Mouse (Mus musculus) erythroid progenitor cell, adult 5-6 weeks (primary cell): ENCODE results near the gene Xdh. TPM values are rescaled to one million over a fixed set of nuclear protein-coding genes. Genes with fewer than 3 reads are reported as not detected.
A peak's percentile ranks its signal among the peaks of the same experiment; 100 is the strongest.
"Not testable (repeated sequence)": the region's sequence is repeated elsewhere in the genome, so short reads cannot be mapped to it uniquely, and the experiment has no call there.

Experiments used
- ATAC-seq: replicated peaks from 2 replicates; pipeline ENCODE4 v1.8.0; 2016; ENCODE audit warnings: moderate number of reproducible peaks, mild to moderate bottlenecking, moderate TSS enrichment, inconsistent platforms; ENCODE audit not compliant: poor library complexity, low FRiP score, severe bottlenecking
- total RNA-seq, 2 experiments: library from RNA; stranded (forward) in 1 of 2; stranded (reverse) in 1 of 2; fragments of 150-400 nt in 1 of 2; fragments of 186-747, 209-891 nt in 1 of 2; gene quantifications; 2 replicates each; pipeline versions ENCODE4 v1.2.3 to v1.2.4; 2015 to 2017; ENCODE audit warnings: low replicate concordance in 2 of 2

The Xdh gene
- total RNA-seq, 2 experiments from 2014 or later: 9.6 to 11.3 TPM

- no peak for ATAC-seq
Measured at GRCm38 (mm10) chr17:73891590-73891989, 58.4 kb downstream of the Xdh start.

- ATAC-seq: no peak
Measured at GRCm38 (mm10) chr17:73886071-73886785, 63.8 kb downstream of the Xdh start.

GRCm38 (mm10) chr17:73883332-73883731 lies 66.7 kb downstream of the Xdh start:
- ATAC-seq: no peak

GRCm38 (mm10) chr17:73882194-73882593 lies 67.8 kb downstream of the Xdh start:
- peak; percentile 42; the same call in 1 of the 2 replicates for ATAC-seq

- ATAC-seq: no peak
Measured at GRCm38 (mm10) chr17:73881295-73881694, 68.7 kb downstream of the Xdh start.

- no peak for ATAC-seq
Measured at GRCm38 (mm10) chr17:73880286-73880685, 69.7 kb downstream of the Xdh start.

- no peak for ATAC-seq
Measured at GRCm38 (mm10) chr17:73879262-73879916, 70.6 kb downstream of the Xdh start.

GRCm38 (mm10) chr17:73875674-73876073 lies 74.3 kb downstream of the Xdh start:
- no peak for ATAC-seq

GRCm38 (mm10) chr17:73875268-73875667 lies 74.7 kb downstream of the Xdh start:
- ATAC-seq: no peak

- ATAC-seq: no peak
Measured at GRCm38 (mm10) chr17:73870956-73871605, 78.9 kb downstream of the Xdh start.

GRCm38 (mm10) chr17:73869008-73869685 lies 80.8 kb downstream of the Xdh start:
- no peak for ATAC-seq

- ATAC-seq: no peak
Measured at GRCm38 (mm10) chr17:73853717-73854116, 96.3 kb downstream of the Xdh start.

- ATAC-seq: no peak
Measured at GRCm38 (mm10) chr17:73853041-73853440, 97.0 kb downstream of the Xdh start.

GRCm38 (mm10) chr17:73847399-73847798 lies 102.6 kb downstream of the Xdh start:
- no peak for ATAC-seq

- no peak for ATAC-seq
Measured at GRCm38 (mm10) chr17:73845632-73846031, 104.4 kb downstream of the Xdh start.

GRCm38 (mm10) chr17:73842963-73843362 lies 107.0 kb downstream of the Xdh start:
- ATAC-seq: no peak

- not testable (repeated sequence) for ATAC-seq
Measured at GRCm38 (mm10) chr17:73839876-73840275, 110.1 kb downstream of the Xdh start.

- no peak for ATAC-seq
Measured at GRCm38 (mm10) chr17:73839086-73839835, 110.7 kb downstream of the Xdh start.

- no peak for ATAC-seq
Measured at GRCm38 (mm10) chr17:73837244-73837643, 112.8 kb downstream of the Xdh start.

- ATAC-seq: no peak
Measured at GRCm38 (mm10) chr17:73836601-73837000, 113.4 kb downstream of the Xdh start.
